Mouse (Mus musculus) kidney, embryonic 14.5 days (tissue): ENCODE results near the gene Heg1. TPM values are rescaled to one million over a fixed set of nuclear protein-coding genes. Genes with fewer than 3 reads are reported as not detected.

ENCODE experiments used
- ATAC-seq: fragments of 200-750 bp; cut with Nextera tagmentation; 2 replicates; pipeline ENCODE4 v1.8.0; 2017; ENCODE audit warnings: moderate number of reproducible peaks, mild to moderate bottlenecking, moderate TSS enrichment, moderate library complexity; ENCODE audit not compliant: low FRiP score, low TSS enrichment
- H3K27ac ChIP-seq: fragments of 300-500 bp; sonication (generic); 2 replicates; pipeline ENCODE4 v1.5.1; 2014; ENCODE audit warnings: low read depth, mild to moderate bottlenecking, low read length, moderate library complexity, mixed read lengths
- H3K27me3 ChIP-seq: fragments of 300-500 bp; sonication (generic); 2 replicates; pipeline ENCODE4 v1.6.1; 2014; ENCODE audit warnings: mild to moderate bottlenecking, low read length; ENCODE audit not compliant: control insufficient read depth, insufficient read depth
- H3K36me3 ChIP-seq: fragments of 300-500 bp; sonication (generic); 2 replicates; pipeline ENCODE4 v1.6.1; 2014; ENCODE audit warnings: low read length, mixed read lengths; ENCODE audit not compliant: control insufficient read depth, insufficient read depth
- H3K4me1 ChIP-seq: fragments of 300-500 bp; sonication (generic); 2 replicates; pipeline ENCODE4 v1.6.1; 2014; ENCODE audit warnings: low read length, mixed read lengths; ENCODE audit not compliant: control insufficient read depth, insufficient read depth
- H3K4me2 ChIP-seq: fragments of 300-500 bp; sonication (generic); replicated peaks from 2 replicates; pipeline ENCODE4 v1.6.1; 2014; ENCODE audit warnings: low read depth, mild to moderate bottlenecking, low read length
- H3K4me3 ChIP-seq: fragments of 300-500 bp; sonication (generic); 2 replicates; pipeline ENCODE4 v1.5.1; 2014; ENCODE audit warnings: mild to moderate bottlenecking, low read length
- H3K9ac ChIP-seq: fragments of 300-500 bp; sonication (generic); 2 replicates; pipeline ENCODE4 v1.6.1; 2014; ENCODE audit warnings: low read depth, mild to moderate bottlenecking, low read length, moderate library complexity
- H3K9me3 ChIP-seq: fragments of 300-500 bp; sonication (generic); 2 replicates; pipeline ENCODE4 v1.6.1; 2016; ENCODE audit warnings: low read length; ENCODE audit not compliant: control insufficient read depth
- WGBS: fragments of 180-500 bp; shearing (Covaris S2); extraction: QIAGEN DNeasy Blood & Tissue Kit; methylation state at CpG from one replicate; pipeline ENCODE4 v1.1.7; 2014; 5-methylcytosine and 5-hydroxymethylcytosine counted together
- polyA plus RNA-seq: library from polyadenylated mRNA; unstranded; fragments of >200 nt; fragmentation: Nextera tagmentation; extraction: Ambion mirVana; gene quantifications from 2 replicates; pipeline ENCODE4 v1.2.1, GENCODE M21; 2014

Heg1 gene
- polyA plus RNA-seq, 1 experiment from 2014 or later, result 21.5 TPM

GRCm38 (mm10) chr16:33681661-33682060 is 2.5 kb upstream of the Heg1 start:
- Histone ChIP-seq H3K27ac (no peak overlapping the region), H3K4me1 (peaks cover 20% of the 10 kb centered on the region; the same call in 1 of the 2 replicates), H3K9ac (no peak overlapping the region), H3K4me2 (no peak overlapping the region), H3K9me3 (no peaks in the 10 kb centered on the region), H3K27me3 (no peaks in the 10 kb centered on the region), H3K36me3 (no peaks in the 10 kb centered on the region), H3K4me3 (no peak overlapping the region)
- ATAC-seq, result no peak

- no peak overlapping the region for H3K27ac ChIP-seq
- H3K4me1 ChIP-seq, result peaks cover 26% of the 10 kb centered on the region
- H3K27me3 ChIP-seq, result no peaks in the 10 kb centered on the region
- no peak overlapping the region for H3K4me3 ChIP-seq
- no peaks in the 10 kb centered on the region for H3K9me3 ChIP-seq
- 83% methylated on average over 3 of the region's 3 CpGs for WGBS
- ATAC-seq, result no peak
- H3K4me2 ChIP-seq, result no peak overlapping the region
- no peak overlapping the region for H3K9ac ChIP-seq
- H3K36me3 ChIP-seq, result no peaks in the 10 kb centered on the region
These were observed 1.5 kb upstream of the Heg1 start for GRCm38 (mm10) chr16:33682651-33683050.

- WGBS, result 68% methylated on average over 13 of the region's 13 CpGs
- peak overlapping the region; percentile 93 for H3K4me2 ChIP-seq
- peaks cover 29% of the 10 kb centered on the region for H3K4me1 ChIP-seq
- no peaks in the 10 kb centered on the region for H3K36me3 ChIP-seq
- no peak overlapping the region; the same call in 1 of the 2 replicates for H3K9ac ChIP-seq
- H3K4me3 ChIP-seq, result peak overlapping the region; percentile 77; the same call in 1 of the 2 replicates
- H3K27ac ChIP-seq, result peak overlapping the region; percentile 77; the same call in 1 of the 2 replicates
- ATAC-seq, result no peak
- H3K27me3 ChIP-seq, result no peaks in the 10 kb centered on the region
- no peaks in the 10 kb centered on the region for H3K9me3 ChIP-seq
These were observed 686 bp upstream of the Heg1 start for GRCm38 (mm10) chr16:33683206-33684161.

GRCm38 (mm10) chr16:33684703-33685701 is 832 bp downstream of the Heg1 start:
- Histone ChIP-seq H3K9ac (peak overlapping the region; percentile 91), H3K9me3 (no peaks in the 10 kb centered on the region), H3K4me3 (peak overlapping the region; percentile 77), H3K27me3 (no peaks in the 10 kb centered on the region), H3K4me1 (peaks cover 29% of the 10 kb centered on the region), H3K27ac (peak overlapping the region; percentile 77), H3K36me3 (no peaks in the 10 kb centered on the region), H3K4me2 (peak overlapping the region; percentile 93)
- WGBS, result 1% methylated on average over 36 of the region's 46 CpGs
- ATAC-seq, result peak; percentile 61; the same call in 1 of the 2 replicates

GRCm38 (mm10) chr16:33686056-33686455 is 1.9 kb downstream of the Heg1 start:
- Histone ChIP-seq H3K4me2 (peak overlapping the region; percentile 93), H3K27me3 (no peaks in the 10 kb centered on the region), H3K27ac (no peak overlapping the region), H3K9me3 (no peaks in the 10 kb centered on the region), H3K36me3 (no peaks in the 10 kb centered on the region), H3K9ac (peak overlapping the region; percentile 91; the same call in 1 of the 2 replicates), H3K4me1 (peaks cover 29% of the 10 kb centered on the region), H3K4me3 (peak overlapping the region; percentile 77)
- 88% methylated on average over 1 of the region's 1 CpGs for WGBS
- no peak for ATAC-seq

GRCm38 (mm10) chr16:33687724-33688123 is 3.6 kb downstream of the Heg1 start:
- no peak for ATAC-seq
- 75% methylated on average over 3 of the region's 3 CpGs for WGBS
- H3K9ac ChIP-seq, result no peak overlapping the region; the same call in 1 of the 2 replicates
- H3K27me3 ChIP-seq, result no peaks in the 10 kb centered on the region
- H3K4me1 ChIP-seq, result peaks cover 29% of the 10 kb centered on the region
- H3K36me3 ChIP-seq, result no peaks in the 10 kb centered on the region
- H3K9me3 ChIP-seq, result no peaks in the 10 kb centered on the region
- 0 out of 2 replicates have a peak overlapping the region, but pooled peaks have one; percentile 93 for H3K4me2 ChIP-seq
- no peak overlapping the region for H3K27ac ChIP-seq
- H3K4me3 ChIP-seq, result no peak overlapping the region

GRCm38 (mm10) chr16:33690975-33691747 is 7.0 kb downstream of the Heg1 start:
- H3K27me3 ChIP-seq, result no peaks in the 10 kb centered on the region
- H3K9ac ChIP-seq, result no peak overlapping the region
- H3K36me3 ChIP-seq, result no peaks in the 10 kb centered on the region
- no peak overlapping the region for H3K4me2 ChIP-seq
- peaks cover 16% of the 10 kb centered on the region for H3K4me1 ChIP-seq
- no peak overlapping the region for H3K4me3 ChIP-seq
- H3K27ac ChIP-seq, result no peak overlapping the region
- ATAC-seq, result no peak
- no peaks in the 10 kb centered on the region for H3K9me3 ChIP-seq
- 72% methylated on average over 6 of the region's 6 CpGs for WGBS

- 62% methylated on average over 1 of the region's 1 CpGs for WGBS
- Histone ChIP-seq H3K4me2 (no peak overlapping the region), H3K36me3 (no peaks in the 10 kb centered on the region), H3K27me3 (no peaks in the 10 kb centered on the region), H3K9ac (no peak overlapping the region), H3K4me3 (no peak overlapping the region), H3K27ac (no peak overlapping the region), H3K9me3 (no peaks in the 10 kb centered on the region), H3K4me1 (peaks cover 17% of the 10 kb centered on the region; the same call in 1 of the 2 replicates)
- no peak for ATAC-seq
These were observed 9.4 kb downstream of the Heg1 start for GRCm38 (mm10) chr16:33693553-33693952.
